Mouse (Mus musculus): ENCODE measurements around the gene Gpr152.

DNA sequence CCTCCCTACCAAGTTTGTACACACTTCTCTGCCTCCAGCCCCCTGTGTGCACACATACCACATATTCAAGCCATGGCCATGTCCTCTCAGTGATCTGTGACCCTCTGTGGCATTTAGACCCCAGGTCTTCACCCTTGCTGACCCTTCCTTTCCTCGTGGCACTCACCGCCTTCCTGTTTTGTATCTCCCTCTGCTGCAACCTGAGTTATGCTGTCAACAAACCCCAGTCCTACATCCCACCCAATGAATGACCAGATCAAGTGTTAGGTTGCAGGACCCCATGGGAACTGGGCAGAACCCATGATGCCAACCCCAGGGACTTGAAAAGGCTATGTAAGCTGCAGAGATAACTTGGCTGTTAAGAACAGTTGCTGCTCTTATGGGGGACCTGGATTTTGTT, 37.5 kb upstream of the Gpr152 start:
- TF ChIP-seq CTCF (IDR thresholded peaks at IDR 0.05; ENCODE audit: insufficient read depth, low read length): no peak
- no peak for TF ChIP-seq POLR2A (IDR thresholded peaks at IDR 0.05; ENCODE audit: borderline replicate concordance, extremely low read depth, low read depth, low read length)
